Mouse (Mus musculus): ENCODE measurements at regions not wholly inside any gene's neighbourhood (a gene's known extent, or its start where the extent isn't known, plus 50 kb on each side); places are given as distances from the start of the nearest gene placed in this dataset.

DNA sequence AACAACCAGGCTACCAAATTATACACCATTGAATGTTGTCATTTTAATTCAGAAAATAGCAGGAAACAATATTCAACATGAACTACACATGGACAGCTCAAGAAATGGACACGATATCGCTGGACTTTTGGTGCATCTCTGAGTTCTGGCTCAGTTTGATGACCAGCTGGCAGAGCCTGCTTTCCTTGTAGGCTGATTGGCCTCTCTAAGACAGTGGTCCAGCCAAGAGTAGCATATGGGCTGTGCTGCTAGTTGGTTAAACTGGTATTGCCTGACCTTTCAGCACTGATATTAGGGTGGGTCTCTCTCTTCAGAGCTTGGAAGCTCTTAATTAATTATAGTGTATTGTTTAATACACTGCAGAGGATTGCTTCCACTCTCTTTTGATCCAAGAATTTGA lies 705.8 kb upstream of the Ddx18 start:
- DNase-seq: no peak

DNA sequence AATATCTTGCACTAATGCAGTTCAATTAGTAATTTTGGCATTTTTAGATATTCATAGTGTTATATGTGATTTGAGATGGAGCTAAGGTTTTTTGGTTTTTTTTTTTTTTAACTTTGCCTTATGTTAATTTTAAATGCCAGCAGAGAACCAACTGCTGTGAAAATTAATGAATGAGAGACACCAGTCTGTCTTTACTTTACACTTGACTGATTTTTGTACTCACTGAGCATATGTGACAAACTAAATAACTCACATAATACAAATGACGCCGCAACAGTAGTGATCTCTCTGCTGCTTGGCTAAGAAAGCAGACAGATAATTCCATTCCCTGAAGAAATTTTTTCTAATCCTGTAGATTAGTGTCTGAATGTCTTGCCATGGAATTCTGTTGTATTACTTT lies 675.2 kb upstream of the Ddx18 start:
- no peak for DNase-seq

DNA sequence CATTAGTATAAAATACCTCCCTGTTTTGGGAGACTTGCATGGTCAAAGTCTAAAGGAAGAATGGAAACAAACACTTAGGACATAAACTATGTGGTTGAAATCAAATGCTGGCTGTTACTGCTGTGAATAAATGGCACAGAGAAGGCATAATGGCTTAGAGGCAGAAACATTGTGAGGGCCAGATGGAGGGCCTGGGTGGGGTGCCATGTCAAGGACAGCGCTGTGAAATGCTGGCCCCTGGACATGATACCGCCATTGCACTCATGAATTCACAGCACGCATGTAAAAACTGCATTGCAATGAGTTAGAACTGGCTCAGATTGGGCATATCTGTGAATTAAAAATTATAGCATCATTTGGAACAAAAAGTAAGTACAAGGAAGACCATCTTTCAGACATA lies 673.7 kb upstream of the Ddx18 start:
- DNase-seq: no peak

GRCm38 (mm10) chr1:122230442-122230841 lies 662.7 kb upstream of the Ddx18 start:
- DNase-seq: no peak

DNA sequence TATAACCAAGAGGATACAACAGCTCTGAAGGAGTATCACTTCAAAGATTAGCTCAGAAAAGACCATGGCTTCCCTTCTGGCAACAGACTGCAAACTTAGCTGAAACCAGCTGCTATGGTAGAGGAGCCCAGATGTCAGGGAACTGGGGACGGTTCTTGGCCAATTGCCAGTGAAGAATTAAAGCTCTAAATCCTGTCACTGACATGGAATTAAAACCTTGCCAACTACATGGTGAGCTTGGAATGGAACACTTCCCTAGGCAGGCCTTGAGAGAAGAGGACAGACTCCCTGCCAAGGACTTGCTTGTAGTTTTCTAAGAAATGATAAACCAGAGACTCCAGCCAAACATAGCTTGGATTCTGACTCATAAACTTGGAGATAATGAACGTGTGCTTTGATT lies 644.7 kb upstream of the Ddx18 start:
- peak; percentile 24 for DNase-seq

- no peak for DNase-seq
These were observed 640.8 kb upstream of the Ddx18 start for GRCm38 (mm10) chr1:122208619-122209018.

DNA sequence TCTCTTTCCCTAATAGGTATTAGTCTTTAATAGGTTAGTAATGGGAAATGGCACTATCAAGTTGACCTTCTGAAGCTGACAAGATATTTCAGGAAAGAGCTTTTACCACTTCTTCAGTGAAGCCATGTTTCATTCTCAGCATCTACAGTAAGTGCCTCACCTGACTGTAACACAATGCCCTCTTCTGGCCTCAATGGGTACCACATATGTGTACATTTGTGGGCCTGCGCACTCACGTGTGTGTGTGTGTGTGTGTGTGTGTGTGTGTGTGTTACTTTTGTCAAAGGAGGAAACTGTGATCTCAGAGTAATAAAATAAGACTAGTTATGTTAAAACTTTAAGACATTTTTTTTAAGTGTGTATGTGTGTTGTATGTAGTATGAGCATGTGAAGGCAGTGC lies 601.8 kb upstream of the Ddx18 start:
- DNase-seq: no peak

GRCm38 (mm10) chr1:122161798-122162197 lies 594.0 kb upstream of the Ddx18 start:
- DNase-seq: no peak

- DNase-seq: no peak
These were observed 573.6 kb upstream of the Ddx18 start for GRCm38 (mm10) chr1:122141362-122141761.

- DNase-seq: no peak
These were observed 556.2 kb upstream of the Ddx18 start for GRCm38 (mm10) chr1:122123954-122124353.

- DNase-seq: no peak
These were observed 527.9 kb upstream of the Ddx18 start for GRCm38 (mm10) chr1:122095726-122096125.

GRCm38 (mm10) chr1:122082481-122082880 lies 514.7 kb upstream of the Ddx18 start:
- DNase-seq: no peak

DNA sequence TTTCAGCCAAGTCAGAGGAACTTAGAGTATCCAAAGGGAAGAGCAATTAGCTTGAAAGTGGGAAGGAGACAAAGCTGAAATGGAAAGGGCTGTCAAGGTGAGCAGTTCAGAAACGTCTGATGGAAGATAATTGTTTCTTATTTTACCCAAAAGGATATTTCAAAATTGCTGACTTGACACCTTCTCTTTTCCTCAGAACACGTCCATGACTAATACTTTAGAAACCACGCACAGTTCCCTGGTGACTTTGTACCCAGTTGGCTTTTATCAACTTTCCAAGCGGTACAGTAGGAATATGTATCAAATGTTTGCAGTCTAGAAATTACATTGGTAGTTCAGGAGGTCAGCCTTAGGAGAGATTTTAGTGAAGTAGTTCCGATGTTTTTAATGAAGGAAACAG lies 508.3 kb upstream of the Ddx18 start:
- DNase-seq: no peak

- DNase-seq: no peak
These were observed 487.4 kb upstream of the Ddx18 start for GRCm38 (mm10) chr1:122055146-122055545.

GRCm38 (mm10) chr1:122048112-122048725 lies 480.4 kb upstream of the Ddx18 start:
- peak; percentile 68 for DNase-seq

- DNase-seq: no peak
These were observed 476.1 kb upstream of the Ddx18 start for GRCm38 (mm10) chr1:122043896-122044295.

DNA sequence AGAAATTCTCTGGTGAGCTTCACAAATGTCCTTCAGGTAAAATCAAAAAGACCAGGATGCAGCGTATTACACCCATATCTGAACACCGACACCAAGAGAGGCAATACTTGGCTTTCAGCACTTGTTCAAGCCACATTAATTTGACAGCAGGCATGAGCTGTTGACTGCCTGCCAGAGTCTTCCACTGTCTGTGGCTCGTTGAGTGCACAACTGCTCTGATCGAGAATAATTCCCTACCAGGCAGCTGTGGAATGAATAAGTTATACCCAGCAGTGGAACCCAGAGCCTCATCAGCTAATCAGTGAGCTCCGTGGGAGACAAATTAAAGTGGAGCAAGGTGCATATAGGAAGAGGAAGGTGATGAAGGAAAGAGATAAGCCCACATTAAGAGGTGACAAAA lies 475.3 kb upstream of the Ddx18 start:
- DNase-seq: no peak

- no peak for DNase-seq
These were observed 440.0 kb upstream of the Ddx18 start for GRCm38 (mm10) chr1:122007749-122008148.

GRCm38 (mm10) chr1:121996461-121996860 lies 428.7 kb upstream of the Ddx18 start:
- no peak for DNase-seq

DNA sequence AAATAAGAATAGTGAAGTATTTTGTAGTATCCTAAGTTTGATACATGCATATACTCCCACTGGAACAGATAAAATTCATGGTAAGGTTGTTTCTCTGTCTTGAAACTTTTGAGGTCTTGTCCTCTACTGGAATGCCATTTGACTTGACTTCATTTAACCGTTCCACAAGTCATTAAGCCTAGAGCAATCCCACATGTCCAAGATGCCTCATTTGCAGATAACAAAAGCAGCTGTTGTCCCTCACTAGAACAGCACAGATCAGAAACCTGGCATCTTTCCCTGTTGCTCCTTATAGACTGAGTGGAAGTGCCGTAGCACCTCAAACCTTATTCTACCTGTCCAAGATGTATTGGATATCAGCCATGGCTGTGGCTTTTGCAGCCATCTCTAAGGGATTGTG lies 422.9 kb upstream of the Ddx18 start:
- no peak for DNase-seq

GRCm38 (mm10) chr1:121958942-121959341 lies 391.2 kb upstream of the Ddx18 start:
- DNase-seq: no peak

GRCm38 (mm10) chr1:121935911-121936310 lies 368.1 kb upstream of the Ddx18 start:
- DNase-seq: no peak
